Mouse (Mus musculus) R1 (cell line): ENCODE measurements around the gene Relb.

Experiments
- DNase-seq: peaks from one replicate; pipeline ENCODE4 v3.0.0-alpha.2; 2018; ENCODE audit warnings: low read depth, low spot score

Gene Relb

DNA sequence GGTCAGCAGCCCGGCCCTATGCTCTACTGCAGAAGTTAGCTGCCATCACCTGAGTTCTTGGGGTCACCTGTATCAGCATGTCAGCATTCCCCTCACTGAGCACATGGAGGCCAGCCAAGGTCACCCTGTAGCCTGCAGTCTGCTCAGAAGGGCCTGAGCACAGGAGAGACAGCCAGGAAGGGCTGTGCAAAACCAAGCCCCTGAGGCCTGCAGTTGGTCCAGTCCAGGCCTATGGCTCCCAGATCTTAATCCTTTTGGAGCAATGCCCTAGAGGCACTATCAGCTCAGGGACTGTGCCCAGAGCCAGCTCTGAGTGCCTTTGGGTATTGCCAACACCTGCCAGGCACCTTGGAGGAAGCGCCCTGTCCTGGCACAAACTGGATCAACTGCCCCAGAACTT is 72.2 kb downstream of the Relb start:
- no peak for DNase-seq
